Mouse (Mus musculus) adipocyte (in vitro differentiated cells): Measurements from ENCODE around the gene 1700037H04Rik.
A peak's percentile ranks its signal among the peaks of the same experiment; 100 is the strongest.

Experiments used
- DNase-seq: peaks from one replicate; pipeline ENCODE4 v3.0.0-alpha.2; 2016; ENCODE audit warnings: low spot score

Gene 1700037H04Rik

GRCm38 (mm10) chr2:131146193-131147042 is 13.5 kb downstream of the 1700037H04Rik start:
- no peak for DNase-seq

GRCm38 (mm10) chr2:131145536-131145935 is 14.3 kb downstream of the 1700037H04Rik start:
- no peak for DNase-seq

GRCm38 (mm10) chr2:131145121-131145520 is 14.8 kb downstream of the 1700037H04Rik start:
- no peak for DNase-seq

GRCm38 (mm10) chr2:131143007-131143780 is 16.7 kb downstream of the 1700037H04Rik start:
- no peak for DNase-seq

- DNase-seq: peak; percentile 39
Measured at GRCm38 (mm10) chr2:131142592-131142991, 17.3 kb downstream of the 1700037H04Rik start.

GRCm38 (mm10) chr2:131141336-131141986 is 18.4 kb downstream of the 1700037H04Rik start:
- DNase-seq: no peak

- no peak for DNase-seq
Measured at GRCm38 (mm10) chr2:131140533-131140905, 19.4 kb downstream of the 1700037H04Rik start.

GRCm38 (mm10) chr2:131139886-131140532 is 19.9 kb downstream of the 1700037H04Rik start:
- no peak for DNase-seq

GRCm38 (mm10) chr2:131139287-131139686 is 20.6 kb downstream of the 1700037H04Rik start:
- DNase-seq: no peak

- DNase-seq: no peak
Measured at GRCm38 (mm10) chr2:131138760-131139159, 21.1 kb downstream of the 1700037H04Rik start.

GRCm38 (mm10) chr2:131138296-131138695 is 21.6 kb downstream of the 1700037H04Rik start:
- DNase-seq: no peak

GRCm38 (mm10) chr2:131135521-131136139 is 24.3 kb downstream of the 1700037H04Rik start:
- no peak for DNase-seq

GRCm38 (mm10) chr2:131134826-131135400 is 25.0 kb downstream of the 1700037H04Rik start:
- no peak for DNase-seq

GRCm38 (mm10) chr2:131134381-131134780 is 25.5 kb downstream of the 1700037H04Rik start:
- DNase-seq: no peak

GRCm38 (mm10) chr2:131132930-131133547 is 26.8 kb downstream of the 1700037H04Rik start, which contains the start of gene Gm11037:
TSS of gene Gm11037 (plus strand) at chr2:131133497.
- no peak for DNase-seq

GRCm38 (mm10) chr2:131132111-131132888 is 27.6 kb downstream of the 1700037H04Rik start:
- no peak for DNase-seq

- DNase-seq: no peak
Measured at GRCm38 (mm10) chr2:131130849-131131248, 29.0 kb downstream of the 1700037H04Rik start.

GRCm38 (mm10) chr2:131129836-131130235 is 30.0 kb downstream of the 1700037H04Rik start:
- no peak for DNase-seq

- DNase-seq: no peak
Measured at GRCm38 (mm10) chr2:131128636-131129157, 31.2 kb downstream of the 1700037H04Rik start.

- DNase-seq: no peak
Measured at GRCm38 (mm10) chr2:131128211-131128610, 31.7 kb downstream of the 1700037H04Rik start.
